Mouse (Mus musculus): Measurements from ENCODE around the gene Mpc1.

- TF ChIP-seq CTCF (IDR thresholded peaks at IDR 0.05; ENCODE audit: low read depth, low read length) (no peak), POLR2A (IDR thresholded peaks at IDR 0.05; ENCODE audit: extremely low read depth, insufficient read depth, low read length) (no peak)
Measured at GRCm38 (mm10) chr17:8290736-8291135, 8.0 kb downstream of the Mpc1 start.

All from liver, adult 2 months (tissue).